Mouse (Mus musculus): ENCODE results near the gene Cideb.

GRCm38 (mm10) chr14:55763166-55763565, 4.9 kb upstream of the Cideb start:
- TF ChIP-seq CTCF (IDR thresholded peaks at IDR 0.05; ENCODE audit: borderline replicate concordance, control insufficient read depth, extremely low read depth, insufficient read depth, low read length, poor library complexity) (no peak), POLR2A (IDR thresholded peaks at IDR 0.05; ENCODE audit: control insufficient read depth, extremely low read depth, insufficient read depth, low read length, poor library complexity) (no peak)

Measured in thymus, adult 2 months (tissue).